Mouse (Mus musculus) erythroid progenitor cell, adult 5-6 weeks (primary cell): ENCODE measurements at regions not wholly inside any gene's neighbourhood (a gene's known extent, or its start where the extent isn't known, plus 50 kb on each side); places are given as distances from the start of the nearest gene placed in this dataset.

ENCODE experiments used
- ATAC-seq: replicated peaks from 2 replicates; pipeline ENCODE4 v1.8.0; 2016; ENCODE audit warnings: moderate number of reproducible peaks, mild to moderate bottlenecking, moderate TSS enrichment, inconsistent platforms; ENCODE audit not compliant: poor library complexity, low FRiP score, severe bottlenecking

DNA sequence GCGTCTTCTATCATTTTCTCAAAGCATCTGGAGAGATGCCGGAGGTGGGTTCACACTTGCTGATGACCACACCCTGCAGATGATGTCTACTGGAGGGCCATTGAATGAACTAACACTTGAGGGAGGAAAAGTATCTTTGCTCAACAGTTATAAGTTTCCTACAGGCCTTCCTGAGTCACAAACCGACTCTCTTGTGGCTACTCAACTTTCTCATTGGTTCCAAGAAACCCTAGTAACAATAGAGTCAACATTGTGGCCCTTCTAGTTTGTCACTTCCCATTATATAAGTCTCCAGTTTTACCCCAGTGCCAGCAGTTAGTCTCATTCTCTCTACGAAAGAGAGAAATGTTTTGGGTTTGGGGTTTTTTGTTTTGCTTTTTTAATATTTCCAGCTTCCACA lies 604.1 kb upstream of the Arid1b start:
- no peak for ATAC-seq

DNA sequence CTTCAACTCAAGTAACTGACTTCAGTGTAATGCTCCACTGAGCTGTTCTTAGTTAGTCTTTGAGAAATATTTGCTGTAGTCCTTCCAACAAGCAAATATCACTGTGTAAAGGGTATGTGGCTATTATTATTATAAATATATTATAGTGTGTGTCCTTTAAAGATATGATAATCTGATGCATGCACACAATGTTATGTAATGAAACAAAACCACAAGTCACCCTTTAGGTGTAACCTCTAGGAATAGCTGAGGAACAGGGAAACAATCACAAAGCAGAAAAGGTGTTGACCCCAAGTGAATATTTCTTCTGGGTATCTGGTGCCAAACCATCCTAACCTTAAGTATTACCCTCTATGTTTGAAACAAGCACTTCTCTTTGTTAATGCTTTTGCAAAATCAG lies 603.6 kb upstream of the Arid1b start:
- ATAC-seq: no peak

GRCm38 (mm10) chr17:4391210-4391609 lies 602.9 kb upstream of the Arid1b start:
- no peak for ATAC-seq

DNA sequence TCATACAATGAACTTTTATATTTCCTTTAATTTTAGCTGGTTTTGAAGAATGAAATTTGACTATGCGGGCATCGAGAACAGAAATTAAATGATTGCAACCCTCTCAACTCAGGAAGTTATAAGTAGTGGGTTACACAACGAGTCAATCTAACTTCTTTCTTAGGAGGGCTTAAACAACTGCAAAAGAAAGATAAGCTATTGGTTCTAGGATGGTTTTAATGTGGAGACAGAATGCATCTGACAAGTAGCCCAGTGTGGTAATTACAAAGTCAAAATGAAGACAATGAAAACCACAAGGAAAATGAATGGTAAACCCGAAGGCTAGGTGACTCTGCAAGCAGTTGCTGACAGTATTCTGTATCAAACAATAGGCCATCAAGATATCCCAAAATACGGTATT lies 598.0 kb upstream of the Arid1b start:
- no peak for ATAC-seq

- ATAC-seq: no peak
These were observed 576.4 kb upstream of the Arid1b start for GRCm38 (mm10) chr17:4417686-4418085.

DNA sequence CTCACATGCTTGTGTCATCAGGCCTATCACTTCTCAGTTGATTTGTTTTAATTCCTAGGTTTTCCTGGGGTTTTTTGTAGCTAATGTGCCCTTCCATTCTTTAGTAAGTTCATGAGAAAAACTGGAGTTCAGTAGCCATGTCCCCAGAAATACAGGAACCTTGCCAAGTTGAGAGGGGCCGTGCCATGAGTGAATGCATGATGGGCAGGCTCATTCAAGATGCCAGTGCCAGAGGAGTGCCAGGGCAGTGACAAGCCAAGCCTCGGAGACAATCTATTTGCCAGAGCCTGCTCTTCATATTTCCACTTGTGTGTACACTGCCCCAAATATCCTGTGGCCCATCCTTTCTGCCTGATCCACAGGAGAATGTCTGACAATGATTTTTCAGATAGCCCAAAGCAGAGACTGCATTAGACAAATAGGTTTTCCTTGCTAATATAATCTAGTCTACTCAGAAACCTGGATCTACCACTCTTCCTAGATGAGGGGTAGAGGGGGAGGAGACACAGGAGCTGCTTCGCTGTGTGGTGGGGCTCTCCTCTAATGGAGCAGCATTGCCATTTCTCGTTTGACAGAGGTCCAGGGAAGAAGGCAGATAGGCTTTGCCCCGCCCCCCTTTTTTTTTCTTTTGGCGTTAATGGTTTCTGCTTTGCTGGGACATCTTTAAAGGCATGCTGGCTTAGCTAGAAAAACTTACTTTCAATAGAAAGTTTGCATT lies 569.5 kb upstream of the Arid1b start:
- no peak for ATAC-seq

DNA sequence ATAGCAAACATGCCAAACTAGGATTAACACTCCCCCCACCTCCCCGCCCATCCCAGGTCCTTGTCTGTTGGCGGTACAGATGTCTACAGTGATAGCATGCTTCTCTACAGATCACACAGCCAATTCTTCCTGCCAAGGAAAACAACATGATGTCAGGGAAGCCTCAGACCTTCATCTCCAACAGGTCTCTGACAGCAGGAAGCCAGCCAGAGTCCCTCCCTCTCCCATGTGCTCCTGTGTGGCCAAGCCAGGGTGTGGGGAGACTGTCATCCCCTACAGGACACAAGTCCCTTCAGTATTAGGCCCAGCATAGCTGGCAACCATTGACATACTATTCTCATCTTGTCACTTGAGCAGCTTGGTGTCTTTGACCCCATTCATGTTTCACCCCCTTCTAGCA lies 568.8 kb upstream of the Arid1b start:
- no peak for ATAC-seq

DNA sequence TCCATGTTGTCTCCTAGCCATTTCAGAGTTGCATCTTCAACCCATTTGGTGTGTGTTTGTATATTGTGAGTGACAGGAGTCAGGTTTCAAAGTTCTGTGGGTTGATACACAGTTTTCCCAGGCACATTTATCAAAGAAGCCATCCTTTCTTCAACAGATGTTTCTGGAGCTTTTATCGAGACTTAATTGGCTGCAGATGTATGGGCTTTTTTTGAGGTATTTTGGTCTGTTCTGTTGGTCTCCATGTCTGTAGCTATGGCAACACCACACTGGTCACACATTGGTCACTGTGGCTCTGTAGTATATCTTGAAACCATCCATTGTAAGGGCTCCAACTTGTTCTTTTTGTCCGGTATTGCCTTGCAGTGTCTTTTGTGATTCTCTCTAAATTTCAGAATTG lies 565.1 kb upstream of the Arid1b start:
- no peak for ATAC-seq

GRCm38 (mm10) chr17:4445606-4446005 lies 548.5 kb upstream of the Arid1b start:
- no peak for ATAC-seq

GRCm38 (mm10) chr17:4457491-4457890 lies 536.6 kb upstream of the Arid1b start:
- ATAC-seq: no peak

GRCm38 (mm10) chr17:4461541-4461940 lies 532.6 kb upstream of the Arid1b start:
- ATAC-seq: no peak

DNA sequence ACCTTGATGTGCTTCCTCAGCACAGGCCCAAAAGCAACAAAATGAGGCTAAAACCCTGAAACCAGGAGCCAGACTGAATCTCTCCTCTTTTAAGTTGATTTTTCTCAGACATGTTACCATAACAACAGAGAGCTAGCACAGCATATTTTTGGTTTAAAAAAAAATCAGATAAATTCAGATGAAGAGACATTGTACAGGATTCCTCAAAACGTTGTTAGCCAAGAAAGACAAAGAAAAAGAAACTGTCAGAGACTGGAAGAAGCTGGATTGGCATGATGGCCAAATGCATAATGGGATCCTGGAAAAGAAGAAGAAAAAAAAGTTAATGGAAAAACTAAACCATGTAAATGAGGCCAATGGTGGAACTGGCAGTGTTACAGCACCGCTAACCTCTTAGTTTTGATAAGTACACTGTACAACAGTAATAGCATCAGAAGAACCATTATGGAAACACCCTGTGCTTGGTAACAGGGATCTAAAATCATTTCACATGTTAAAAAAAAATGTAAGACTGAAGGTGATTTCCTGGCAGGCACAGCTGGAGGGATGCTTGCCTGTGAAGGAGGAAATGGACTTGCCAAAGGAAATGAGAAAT lies 529.7 kb upstream of the Arid1b start:
- ATAC-seq: no peak

DNA sequence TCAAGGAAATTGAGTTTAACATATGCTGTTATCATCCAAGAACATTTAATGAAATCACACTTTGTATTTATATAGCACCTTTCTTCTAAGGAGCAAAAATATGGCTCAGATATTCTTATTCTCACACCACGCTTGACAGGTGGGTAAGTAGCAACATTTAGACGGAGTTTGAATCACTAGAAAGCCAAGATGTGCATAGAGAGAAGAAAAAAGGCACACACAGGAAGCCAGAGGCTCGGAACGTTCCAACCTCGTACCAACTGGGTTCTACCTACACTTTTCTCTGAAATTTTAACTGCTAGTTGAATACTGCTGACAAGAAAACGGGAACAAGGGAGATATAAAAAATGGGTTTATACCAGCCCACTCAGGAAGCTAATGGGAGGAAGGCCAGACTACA lies 528.4 kb upstream of the Arid1b start:
- ATAC-seq: no peak

- no peak for ATAC-seq
These were observed 521.7 kb upstream of the Arid1b start for GRCm38 (mm10) chr17:4472412-4472811.

GRCm38 (mm10) chr17:4474350-4474749 lies 519.8 kb upstream of the Arid1b start:
- ATAC-seq: no peak

DNA sequence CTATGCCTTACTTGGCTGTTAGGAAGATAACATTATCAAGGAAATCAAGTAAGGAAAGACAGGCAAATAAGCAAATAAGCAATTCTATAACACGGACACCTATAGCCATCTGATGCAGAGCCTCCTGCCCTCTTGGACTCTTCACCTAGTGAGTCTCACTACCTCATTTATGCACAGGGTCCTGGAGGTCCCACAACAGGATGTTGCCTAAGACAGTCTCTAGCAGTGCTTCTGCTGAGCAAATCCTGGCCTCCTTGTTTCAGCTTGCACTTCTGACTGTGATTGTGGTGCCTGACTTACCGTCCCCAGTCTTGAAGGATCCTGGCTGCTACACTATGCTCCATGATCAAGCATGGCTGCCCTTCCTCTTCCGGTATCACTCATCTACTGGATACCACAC lies 518.5 kb upstream of the Arid1b start:
- no peak for ATAC-seq

- no peak for ATAC-seq
These were observed 499.7 kb upstream of the Arid1b start for GRCm38 (mm10) chr17:4494392-4494791.

GRCm38 (mm10) chr17:4500504-4500903 lies 493.6 kb upstream of the Arid1b start:
- ATAC-seq: no peak

DNA sequence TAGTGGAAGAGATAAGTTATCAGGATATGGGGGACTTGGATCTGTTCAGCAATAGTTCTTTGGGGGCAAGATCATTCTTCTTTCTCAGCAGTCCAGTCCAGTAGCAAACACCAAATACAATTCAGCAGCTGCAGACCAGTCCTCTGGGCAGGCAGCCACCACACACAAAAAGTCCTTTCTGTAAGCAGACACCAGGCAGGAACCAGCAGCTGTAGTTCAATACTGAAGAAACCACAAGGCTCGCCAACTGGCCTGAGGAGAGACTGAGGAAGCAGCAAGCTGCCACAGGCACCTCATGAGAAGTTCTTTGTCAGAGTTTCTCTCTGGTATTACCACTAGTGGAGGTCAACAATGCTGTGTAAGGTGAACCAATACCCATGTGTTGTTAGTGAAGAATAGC lies 493.1 kb upstream of the Arid1b start:
- no peak for ATAC-seq

- no peak for ATAC-seq
These were observed 489.2 kb upstream of the Arid1b start for GRCm38 (mm10) chr17:4504951-4505350.

DNA sequence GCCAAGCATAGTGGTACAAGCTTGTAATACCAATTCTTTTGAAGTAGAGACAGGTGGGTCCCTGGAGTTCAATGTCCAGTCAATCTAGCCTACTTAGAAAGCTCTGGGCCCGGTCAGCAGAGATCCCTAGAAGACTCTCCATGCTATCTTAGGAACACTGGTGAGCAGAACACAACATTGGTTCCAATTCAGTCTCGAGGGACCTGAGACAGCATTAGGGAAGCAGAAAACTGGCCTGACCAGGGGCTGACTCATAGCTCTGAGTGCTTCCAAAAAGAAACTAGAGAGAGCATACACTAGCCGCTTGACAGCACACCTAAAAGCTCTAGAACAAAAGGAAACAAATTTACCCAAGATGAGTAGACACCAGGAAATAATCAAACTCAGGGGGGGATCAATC lies 484.6 kb upstream of the Arid1b start:
- ATAC-seq: no peak

GRCm38 (mm10) chr17:4516141-4516540 lies 478.0 kb upstream of the Arid1b start:
- ATAC-seq: no peak
